Mouse (Mus musculus) kidney, adult 2 months (tissue): ENCODE results near the gene 4930404H24Rik. TPM values are rescaled to one million over a fixed set of nuclear protein-coding genes. Genes with fewer than 3 reads are reported as not detected.

ENCODE experiments used
- DNase-seq: peaks from one replicate; pipeline ENCODE4 v3.0.0; 2021
- H3K27ac ChIP-seq: fragments of 200-500 bp; 2 replicates; pipeline ENCODE4 v1.5.1; 2012; ENCODE audit warnings: low read depth, low read length, control low read depth, inconsistent platforms; ENCODE audit not compliant: insufficient read depth
- H3K27me3 ChIP-seq: fragments of 200-500 bp; replicated peaks from 2 replicates; pipeline ENCODE4 v1.6.1; 2012; ENCODE audit warnings: mild to moderate bottlenecking, moderate library complexity, low read length, inconsistent platforms; ENCODE audit not compliant: control insufficient read depth, insufficient read depth
- H3K36me3 ChIP-seq: fragments of 200-500 bp; 2 replicates; pipeline ENCODE4 v1.6.1; 2012; ENCODE audit warnings: mild to moderate bottlenecking, moderate library complexity, low read length, inconsistent platforms; ENCODE audit not compliant: control insufficient read depth, insufficient read depth
- H3K4me1 ChIP-seq: fragments of 200-500 bp; 2 replicates; pipeline ENCODE4 v1.6.1; 2011; ENCODE audit warnings: low read length; ENCODE audit not compliant: control insufficient read depth, insufficient read depth
- H3K4me3 ChIP-seq: fragments of 200-500 bp; 2 replicates; pipeline ENCODE4 v1.5.1; 2011; ENCODE audit warnings: mild to moderate bottlenecking, low read depth, low read length, control low read depth; ENCODE audit not compliant: insufficient read depth
- CTCF ChIP-seq: fragments of 200-500 bp; conservative IDR thresholded peaks from 2 replicates; pipeline ENCODE4 v1.5.1; 2011; ENCODE audit warnings: low read depth, mild to moderate bottlenecking, control low read depth, low read length, moderate library complexity, mixed read lengths; ENCODE audit not compliant: insufficient read depth, insufficient read length
- POLR2A ChIP-seq: fragments of 200-500 bp; IDR thresholded peaks from one replicate; pipeline ENCODE4 v1.6.1; 2011; ENCODE audit warnings: low read depth, low read length, control low read depth
- WGBS: fragments of 180-500 bp; shearing (Covaris S2); methylation state at CpG from one replicate; pipeline ENCODE4 v1.1.7; 2018; 5-methylcytosine and 5-hydroxymethylcytosine counted together
- polyA plus RNA-seq: library from polyadenylated mRNA; depleted of rRNA; stranded (reverse); fragments of >200 nt; gene quantifications from 2 replicates; pipeline ENCODE4 v1.2.3, GENCODE M21; 2012; rRNA removed

Gene 4930404H24Rik
- polyA plus RNA-seq, 1 experiment = not detected

GRCm38 (mm10) chr2:153529365-153529781 lies 36.8 kb downstream of the 4930404H24Rik start:
- WGBS = 2% methylated on average over 52 of the region's 53 CpGs
- peak; percentile 69 for DNase-seq
- Histone ChIP-seq H3K27me3 (0 out of 2 replicates have a peak, but pooled peaks cover 2% of the 10 kb centered on the region), H3K36me3 (no peaks in the 10 kb centered on the region), H3K4me1 (no peaks in the 10 kb centered on the region), H3K4me3 (peak overlapping the region; percentile 50), H3K27ac (no peak overlapping the region)
- TF ChIP-seq CTCF (no peak), POLR2A (no peak)

- no peak within 1 kb of the TSS for H3K27ac ChIP-seq
- no peak for DNase-seq
- 0 out of 2 replicates have a peak, but pooled peaks cover 2% of the 10 kb centered on the region for H3K27me3 ChIP-seq
- H3K4me3 ChIP-seq = peak within 1 kb of the TSS; percentile 50
- no peaks in the 10 kb centered on the region for H3K36me3 ChIP-seq
- no peak for TF ChIP-seq CTCF
- no peak for TF ChIP-seq POLR2A
- no peaks in the 10 kb centered on the region for H3K4me1 ChIP-seq
- WGBS = 5% methylated on average over 65 of the region's 86 CpGs
Observed at GRCm38 (mm10) chr2:153529931-153530766, 37.6 kb downstream of the 4930404H24Rik start, which contains the start of gene Nol4l. Gene Nol4l, minus strand, starts transcription at chr2:153529971.

- 82% methylated on average over 5 of the region's 5 CpGs for whole genome bisulfite sequencing
- Histone ChIP-seq H3K4me3 (no peak overlapping the region), H3K4me1 (no peaks in the 10 kb centered on the region), H3K27me3 (0 out of 2 replicates have a peak, but pooled peaks cover 2% of the 10 kb centered on the region), H3K27ac (no peak overlapping the region), H3K36me3 (no peaks in the 10 kb centered on the region)
- DNase-seq = no peak
- TF ChIP-seq CTCF = no peak
- TF ChIP-seq POLR2A = no peak
Observed at GRCm38 (mm10) chr2:153530948-153531347, 38.4 kb downstream of the 4930404H24Rik start.

GRCm38 (mm10) chr2:153533981-153534380 lies 41.4 kb downstream of the 4930404H24Rik start:
- Histone ChIP-seq H3K4me1 (no peaks in the 10 kb centered on the region), H3K27me3 (no peaks in the 10 kb centered on the region), H3K36me3 (no peaks in the 10 kb centered on the region), H3K4me3 (no peak overlapping the region), H3K27ac (no peak overlapping the region)
- no peak for DNase-seq
- TF ChIP-seq POLR2A (no peak), CTCF (no peak)
- 90% methylated on average over 1 of the region's 1 CpGs for WGBS

- Histone ChIP-seq H3K4me1 (no peaks in the 10 kb centered on the region), H3K27ac (no peak overlapping the region), H3K36me3 (no peaks in the 10 kb centered on the region), H3K4me3 (no peak overlapping the region), H3K27me3 (no peaks in the 10 kb centered on the region)
- WGBS = 97% methylated on average over 3 of the region's 3 CpGs
- TF ChIP-seq POLR2A (no peak), CTCF (no peak)
- no peak for DNase-seq
Observed at GRCm38 (mm10) chr2:153538898-153539297, 46.3 kb downstream of the 4930404H24Rik start.

GRCm38 (mm10) chr2:153542936-153543668 lies 50.5 kb downstream of the 4930404H24Rik start:
- TF ChIP-seq POLR2A = no peak
- TF ChIP-seq CTCF = no peak
- no peak overlapping the region for H3K4me3 ChIP-seq
- H3K4me1 ChIP-seq = peaks cover 9% of the 10 kb centered on the region; the same call in 1 of the 2 replicates
- H3K27ac ChIP-seq = no peak overlapping the region
- DNase-seq = no peak
- no peaks in the 10 kb centered on the region for H3K36me3 ChIP-seq
- WGBS = 88% methylated on average over 8 of the region's 8 CpGs
- H3K27me3 ChIP-seq = no peaks in the 10 kb centered on the region

Other genes starting within 250 kb of the 4930404H24Rik start
- gene Kif3b, start 201.4 kb upstream of the 4930404H24Rik start, polyA plus RNA-seq = 10.1 and 10.9 TPM in 2 replicates
- 9.1 and 10.0 TPM in 2 replicates for gene Asxl1, start 147.0 kb upstream of the 4930404H24Rik start, polyA plus RNA-seq
- gene Nol4l, start 37.2 kb downstream of the 4930404H24Rik start, polyA plus RNA-seq = 11.9 and 14.5 TPM in 2 replicates
- 14.5 and 22.3 TPM in 2 replicates for gene Commd7, start 140.0 kb downstream of the 4930404H24Rik start, polyA plus RNA-seq
- gene Dnmt3b, start 156.7 kb downstream of the 4930404H24Rik start, polyA plus RNA-seq = 1.3 and 1.7 TPM in 2 replicates
- gene Dnmt3c, start 203.9 kb downstream of the 4930404H24Rik start, polyA plus RNA-seq = 0.07 TPM in 1 of 2 replicates, not detected in the other
- gene Mapre1, start 248.5 kb downstream of the 4930404H24Rik start, polyA plus RNA-seq = 8.2 and 11.2 TPM in 2 replicates